Mouse (Mus musculus) myocyte (in vitro differentiated cells): Measurements from ENCODE around the gene Olfr972.
"Not testable (repeated sequence)": the region's sequence is repeated elsewhere in the genome, so short reads cannot be mapped to it uniquely, and the experiment has no call there.

ENCODE experiments used
- CEBPB ChIP-seq: IDR thresholded peaks from 2 replicates; pipeline ENCODE4 v1.6.1; 2011; ENCODE audit warnings: mild to moderate bottlenecking, moderate library complexity; ENCODE audit not compliant: poor library complexity, insufficient read depth, severe bottlenecking
- E2F4 ChIP-seq: IDR thresholded peaks from one replicate; pipeline ENCODE4 v1.6.1; 2011; ENCODE audit warnings: mild to moderate bottlenecking, control low read depth, moderate library complexity; ENCODE audit not compliant: insufficient read depth
- MAX ChIP-seq: IDR thresholded peaks from one replicate; pipeline ENCODE4 v1.6.1; 2011; ENCODE audit warnings: low read depth, mild to moderate bottlenecking, control low read depth
- MYOD1 ChIP-seq, 3 experiments: IDR thresholded peaks; one replicate each; pipeline ENCODE4 v1.6.1; 2011; ENCODE audit warnings: control low read depth in 2 of 3, low read depth in 2 of 3, mild to moderate bottlenecking in 2 of 3, moderate library complexity in 1 of 3; ENCODE audit not compliant: insufficient read length in 2 of 3, control insufficient read depth in 1 of 3
- MYOG ChIP-seq, 3 experiments: IDR thresholded peaks; one replicate each; pipeline ENCODE4 v1.6.1; 2011; ENCODE audit warnings: control low read depth in 2 of 3, low read depth in 2 of 3, mild to moderate bottlenecking in 2 of 3; ENCODE audit not compliant: insufficient read length in 2 of 3, control insufficient read depth in 1 of 3, insufficient read depth in 1 of 3
- POLR2A ChIP-seq: IDR thresholded peaks from one replicate; pipeline ENCODE4 v1.6.1; 2011; ENCODE audit warnings: low read depth, mild to moderate bottlenecking, control low read depth, moderate library complexity; ENCODE audit not compliant: insufficient read length
- POLR2AphosphoS2 ChIP-seq: IDR thresholded peaks from one replicate; pipeline ENCODE4 v1.6.1; 2011; ENCODE audit warnings: low read depth, control low read depth; ENCODE audit not compliant: insufficient read length
- REST ChIP-seq: IDR thresholded peaks from one replicate; pipeline ENCODE4 v1.6.1; 2011; ENCODE audit warnings: mild to moderate bottlenecking, control low read depth, moderate library complexity; ENCODE audit not compliant: insufficient read depth, insufficient read length
- SRF ChIP-seq: IDR thresholded peaks from one replicate; pipeline ENCODE4 v1.6.1; 2011; ENCODE audit warnings: low read depth; ENCODE audit not compliant: control insufficient read depth, insufficient read length
- TCF12 ChIP-seq: IDR thresholded peaks from one replicate; pipeline ENCODE4 v1.6.1; 2011; ENCODE audit warnings: mild to moderate bottlenecking, control low read depth; ENCODE audit not compliant: poor library complexity, insufficient read depth, severe bottlenecking
- USF1 ChIP-seq: IDR thresholded peaks from one replicate; pipeline ENCODE4 v1.6.1; 2011; ENCODE audit warnings: low read depth, mild to moderate bottlenecking, control low read depth, moderate library complexity

DNA sequence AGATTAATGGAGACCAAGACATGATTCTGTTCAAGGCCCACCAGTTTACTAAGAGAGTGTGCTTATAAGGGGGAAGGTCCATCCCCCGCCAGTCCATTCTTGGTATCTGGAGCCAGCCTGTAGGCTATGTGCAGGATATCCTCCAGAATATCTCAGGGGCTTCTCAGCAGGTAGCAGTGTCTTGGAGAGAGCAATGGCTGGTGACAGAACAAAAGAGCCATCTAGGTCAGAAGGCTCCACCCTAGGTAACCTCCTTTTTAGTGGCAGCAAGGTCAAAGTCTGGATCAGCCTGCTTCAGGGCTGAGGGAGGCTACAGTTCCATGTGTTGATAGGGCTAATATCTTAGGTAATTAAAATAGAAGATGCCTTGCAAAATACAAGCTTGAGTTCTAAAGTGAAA, 5.8 kb downstream of the Olfr972 start:
- TF ChIP-seq MAX; POLR2A; REST; MYOG (IDR thresholded peaks at IDR 0.05; ENCODE audit: control insufficient read depth in 1 of 3, insufficient read depth in 1 of 3, insufficient read length in 2 of 3, low read depth in 2 of 3); POLR2AphosphoS2; E2F4; TCF12; MYOD1 (IDR thresholded peaks at IDR 0.05; ENCODE audit: control insufficient read depth in 1 of 3, insufficient read length in 2 of 3, low read depth in 2 of 3); USF1; CEBPB; SRF: not testable (repeated sequence)
